Mouse (Mus musculus): ENCODE data around the gene Crtc1. TPM values are rescaled to one million over a fixed set of nuclear protein-coding genes. Genes with fewer than 3 reads are reported as not detected.

Gene Crtc1
- polyA plus RNA-seq, 2 experiments, result 2.9 to 3.9 TPM

- TF ChIP-seq CTCF (IDR thresholded peaks at IDR 0.05; ENCODE audit: low read depth) (no peak), EP300 (IDR thresholded peaks at IDR 0.05; ENCODE audit: low read depth) (no peak)
- H3K27me3 ChIP-seq (ENCODE audit: control insufficient read depth, insufficient read depth, low read length), result no peaks in the 10 kb centered on the region
Measured at GRCm38 (mm10) chr8:70354004-70354403, 85.4 kb downstream of the Crtc1 start.

GRCm38 (mm10) chr8:70353194-70353817 is 86.1 kb downstream of the Crtc1 start, which contains the start of gene Upf1:
Gene Upf1 (minus strand): TSS chr8:70353278.
- TF ChIP-seq CTCF (IDR thresholded peaks at IDR 0.05; ENCODE audit: low read depth) (no peak), EP300 (IDR thresholded peaks at IDR 0.05; ENCODE audit: low read depth) (no peak)
- Histone ChIP-seq H3K4me2 (ENCODE audit: low read depth) (peak within 1 kb of the TSS; percentile 96), H3K9me3 (ENCODE audit: control insufficient read depth, low read length) (no peaks in the 10 kb centered on the region), H3K36me3 (replicated peaks; ENCODE audit: control insufficient read depth, insufficient read depth, low read depth) (peaks cover 24% of the 10 kb centered on the region), H3K9ac (replicated peaks) (peak within 1 kb of the TSS; percentile 99), H3K4me1 (replicated peaks; ENCODE audit: control insufficient read depth in 2 of 2, insufficient read depth in 2 of 2, low read length in 1 of 2) (peaks cover 66 to 70% of the 10 kb centered on the region in 2 experiments), H3K4me3 (ENCODE audit: insufficient read depth in 1 of 2, low read depth in 2 of 2, low read length in 2 of 2) (peak within 1 kb of the TSS; percentile 82 to 98), H3K27me3 (ENCODE audit: control insufficient read depth, insufficient read depth, low read length) (no peaks in the 10 kb centered on the region), H3K27ac (peak within 1 kb of the TSS; percentile 93)
- peak; percentile 97 to 99 (median 98) for DNase-seq (ENCODE audit: low read depth in 3 of 3, low spot score in 3 of 3)
- under 1% methylated on average over 69 of the region's 69 CpGs for WGBS (ENCODE audit: insufficient replicate concordance)
- ATAC-seq (ENCODE audit: insufficient read depth), result peak; percentile 85

More at GRCm38 (mm10) chr8:70354004-70354403, 85.4 kb downstream of the Crtc1 start:
- Histone ChIP-seq H3K4me1 (replicated peaks; ENCODE audit: control insufficient read depth in 2 of 2, insufficient read depth in 2 of 2, low read length in 1 of 2) (peaks cover 59 to 63% of the 10 kb centered on the region in 2 experiments), H3K4me2 (ENCODE audit: low read depth) (peak overlapping the region; percentile 78), H3K4me3 (ENCODE audit: insufficient read depth in 1 of 2, low read depth in 2 of 2, low read length in 2 of 2) (peak overlapping the region; percentile 48 to 98), H3K27ac (peak overlapping the region; percentile 93), H3K9me3 (ENCODE audit: control insufficient read depth, low read length) (no peaks in the 10 kb centered on the region), H3K9ac (replicated peaks) (peak overlapping the region; percentile 68), H3K36me3 (replicated peaks; ENCODE audit: control insufficient read depth, insufficient read depth, low read depth) (peaks cover 18% of the 10 kb centered on the region)
- 40% methylated on average over 4 of the region's 4 CpGs for WGBS (ENCODE audit: insufficient replicate concordance)
- no peak for DNase-seq (ENCODE audit: low read depth in 3 of 3, low spot score in 3 of 3)
- no peak for ATAC-seq (ENCODE audit: insufficient read depth)

GRCm38 (mm10) chr8:70352657-70353151 is 86.7 kb downstream of the Crtc1 start:
- under 1% methylated on average over 64 of the region's 64 CpGs for WGBS (ENCODE audit: insufficient replicate concordance)
- TF ChIP-seq CTCF (IDR thresholded peaks at IDR 0.05; ENCODE audit: low read depth) (no peak), EP300 (IDR thresholded peaks at IDR 0.05; ENCODE audit: low read depth) (no peak)
- Histone ChIP-seq H3K36me3 (replicated peaks; ENCODE audit: control insufficient read depth, insufficient read depth, low read depth) (peaks cover 29% of the 10 kb centered on the region), H3K9ac (replicated peaks) (peak overlapping the region; percentile 99), H3K27ac (peak overlapping the region; percentile 86), H3K9me3 (ENCODE audit: control insufficient read depth, low read length) (no peaks in the 10 kb centered on the region), H3K4me3 (ENCODE audit: insufficient read depth in 1 of 2, low read depth in 2 of 2, low read length in 2 of 2) (peak overlapping the region; percentile 82 to 98), H3K27me3 (ENCODE audit: control insufficient read depth, insufficient read depth, low read length) (no peaks in the 10 kb centered on the region), H3K4me1 (replicated peaks; ENCODE audit: control insufficient read depth in 2 of 2, insufficient read depth in 2 of 2, low read length in 1 of 2) (peaks cover 70 to 74% of the 10 kb centered on the region in 2 experiments), H3K4me2 (ENCODE audit: low read depth) (peak overlapping the region; percentile 96)
- DNase-seq (ENCODE audit: low read depth in 3 of 3, low spot score in 3 of 3) (no peak), ATAC-seq (ENCODE audit: insufficient read depth) (peak; percentile 50)

GRCm38 (mm10) chr8:70352000-70352384 is 87.4 kb downstream of the Crtc1 start:
- TF ChIP-seq EP300 (IDR thresholded peaks at IDR 0.05; ENCODE audit: low read depth) (no peak), CTCF (IDR thresholded peaks at IDR 0.05; ENCODE audit: low read depth) (no peak)
- no peaks in the 10 kb centered on the region for H3K9me3 ChIP-seq (ENCODE audit: control insufficient read depth, low read length)
- H3K4me1 ChIP-seq (replicated peaks; ENCODE audit: control insufficient read depth in 2 of 2, insufficient read depth in 2 of 2, low read length in 1 of 2), result peaks cover 66 to 72% of the 10 kb centered on the region in 2 experiments
- H3K9ac ChIP-seq (replicated peaks), result peak overlapping the region; percentile 99
- WGBS (ENCODE audit: insufficient replicate concordance), result 14% methylated on average over 3 of the region's 3 CpGs
- peaks cover 34% of the 10 kb centered on the region for H3K36me3 ChIP-seq (replicated peaks; ENCODE audit: control insufficient read depth, insufficient read depth, low read depth)
- peak overlapping the region; percentile 86 for H3K27ac ChIP-seq
- peak overlapping the region; percentile 82 to 98 for H3K4me3 ChIP-seq (ENCODE audit: insufficient read depth in 1 of 2, low read depth in 2 of 2, low read length in 2 of 2)
- DNase-seq (ENCODE audit: low read depth in 3 of 3, low spot score in 3 of 3) (no peak), ATAC-seq (ENCODE audit: insufficient read depth) (no peak)
- no peaks in the 10 kb centered on the region for H3K27me3 ChIP-seq (ENCODE audit: control insufficient read depth, insufficient read depth, low read length)
- peak overlapping the region; percentile 96 for H3K4me2 ChIP-seq (ENCODE audit: low read depth)

Measured in liver, embryonic 14.5 days (tissue).